Comparison of ENCODE assay signal across 12 mouse cellular contexts in genomic region chr11:120164028-120164427, GRCm38 (mm10). TPM values are rescaled to one million over a fixed set of nuclear protein-coding genes. Genes with fewer than 3 reads are reported as not detected.
DNase-seq lines count a peak whose midpoint lies in the region; ATAC-seq lines count a peak whose summit lies in the region.
"Had no signal": no experiment of that assay in that cellular context is flagged by ENCODE, and none has a peak within 500 bp of the region (broad histone marks: within the 10 kb centered on the region; RNA-seq: fewer than 3 reads in every experiment).

No protein-coding gene starts in this region.

- no peaks in the 10 kb centered on the region for H3K36me3 ChIP-seq in heart, embryonic 10.5 days
- H3K36me3 ChIP-seq in limb, embryonic 11.5 days (ENCODE audit: control insufficient read depth, insufficient read depth, low read length) = no peaks in the 10 kb centered on the region

- no peak; the same call in 1 of the 2 replicates for ATAC-seq in limb, embryonic 11.5 days (ENCODE audit: insufficient number of reproducible peaks, low FRiP score, low TSS enrichment, low read depth)

- peaks cover 75% of the 10 kb centered on the region for H3K4me1 ChIP-seq in heart, embryonic 10.5 days
- H3K4me1 ChIP-seq in limb, embryonic 11.5 days (ENCODE audit: control insufficient read depth, insufficient read depth, low read length) = peaks cover 49% of the 10 kb centered on the region

- peak overlapping the region; percentile 38 for H3K4me3 ChIP-seq in heart, embryonic 10.5 days
- no peak overlapping the region for H3K4me3 ChIP-seq in limb, embryonic 11.5 days (ENCODE audit: low read depth, low read length)

- peak overlapping the region; percentile 90 for H3K27ac ChIP-seq in heart, embryonic 10.5 days
- H3K27ac ChIP-seq in limb, embryonic 11.5 days (replicated peaks; ENCODE audit: low read depth, low read length) = peak overlapping the region; percentile 65

- H3K9me3 ChIP-seq in heart, embryonic 10.5 days = no peaks in the 10 kb centered on the region
- no peaks in the 10 kb centered on the region for H3K9me3 ChIP-seq in limb, embryonic 11.5 days (ENCODE audit: control insufficient read depth, low read length)

- peak overlapping the region; percentile 34 for H3K4me2 ChIP-seq in limb, embryonic 11.5 days (ENCODE audit: low read depth, severe bottlenecking)

- no peaks in the 10 kb centered on the region for H3K27me3 ChIP-seq in heart, embryonic 10.5 days (ENCODE audit: insufficient read depth, poor library complexity, severe bottlenecking)
- no peaks in the 10 kb centered on the region for H3K27me3 ChIP-seq in limb, embryonic 11.5 days (ENCODE audit: control insufficient read depth, insufficient read depth, low read length)

- peak overlapping the region; percentile 27; the same call in 1 of the 2 replicates for H3K9ac ChIP-seq in limb, embryonic 11.5 days (ENCODE audit: low read length)

- DNase-seq in heart, embryonic 10.5 days (ENCODE audit: low spot score) = no peak
- no peak for DNase-seq in heart, postnatal 4 days
- DNase-seq in kidney, postnatal 10 days = peak; percentile 38
- no peak for DNase-seq in kidney, adult 18-20 months
- DNase-seq in R1 (ENCODE audit: low read depth, low spot score) = peak; percentile 70
- no peak for DNase-seq in limb, embryonic 11.5 days (ENCODE audit: low spot score)
- no peak for DNase-seq in layer of hippocampus, postnatal 10 days (ENCODE audit: low spot score in 2 of 2)
- no peak for DNase-seq in layer of hippocampus, adult 18-20 months (ENCODE audit: low spot score in 2 of 2)
- DNase-seq: B cell, adult 2 months; cerebellum, postnatal 25 days; gastrocnemius, postnatal 14 days; layer of hippocampus, adult 9-11 months had no signal

- WGBS in heart, embryonic 10.5 days = 59% methylated on average over 5 of the region's 5 CpGs
- 34% methylated on average over 5 of the region's 5 CpGs for WGBS in limb, embryonic 11.5 days

RNA-seq across cellular contexts. Expression of gene Slc38a10, which starts 12.9 kb away (rescaled TPM):
- polyA plus RNA-seq in heart, embryonic 10.5 days (2016; fragmentation: Nextera tagmentation; extraction: Ambion mirVana) = 99.0 and 123 TPM in 2 replicates
- 100 to 1,000 TPM; 115 to 116 TPM for total RNA-seq in heart, postnatal 4 days (2021)
- polyA plus RNA-seq in limb, embryonic 11.5 days (2014; fragmentation: Nextera tagmentation; extraction: Ambion mirVana) = 46.1 and 53.2 TPM in 2 replicates
- 100 to 1,000 TPM; 107 to 123 TPM for total RNA-seq in layer of hippocampus, postnatal 10 days (2021)
- 10 to 100 TPM; 81.4 to 86.5 TPM for total RNA-seq in layer of hippocampus, adult 18-20 months (2021)

Comparison
In these comparisons a context has a peak if more than half of its experiments do, and no peak if none do; other contexts are left out.
1. DNase-seq: peak in kidney, postnatal 10 days (single experiment) and R1 (single experiment); none in heart, embryonic 10.5 days (single experiment), heart, postnatal 4 days (single experiment), kidney, adult 18-20 months (single experiment), limb, embryonic 11.5 days (single experiment), layer of hippocampus, postnatal 10 days (0 of 2) and layer of hippocampus, adult 18-20 months (0 of 2).